Mouse (Mus musculus) adrenal gland, postnatal 14 days (tissue): ENCODE measurements around the gene Milr1. TPM values are rescaled to one million over a fixed set of nuclear protein-coding genes. Genes with fewer than 3 reads are reported as not detected.
A peak's percentile ranks its signal among the peaks of the same experiment; 100 is the strongest.
"Not testable (repeated sequence)": the region's sequence is repeated elsewhere in the genome, so short reads cannot be mapped to it uniquely, and the experiment has no call there.

Experiments
- DNase-seq: peaks from one replicate; pipeline ENCODE4 v3.0.0; 2021; ENCODE audit warnings: mixed read lengths
- total RNA-seq: library from RNA; stranded (reverse); gene quantifications from 2 replicates; pipeline ENCODE4 v1.2.3, GENCODE M21; 2021

Gene Milr1
- total RNA-seq, 1 experiment from 2014 or later = 0.67 TPM

- peak; percentile 10 for DNase-seq
These were observed 20.3 kb upstream of the Milr1 start for GRCm38 (mm10) chr11:106730714-106731113.

DNA sequence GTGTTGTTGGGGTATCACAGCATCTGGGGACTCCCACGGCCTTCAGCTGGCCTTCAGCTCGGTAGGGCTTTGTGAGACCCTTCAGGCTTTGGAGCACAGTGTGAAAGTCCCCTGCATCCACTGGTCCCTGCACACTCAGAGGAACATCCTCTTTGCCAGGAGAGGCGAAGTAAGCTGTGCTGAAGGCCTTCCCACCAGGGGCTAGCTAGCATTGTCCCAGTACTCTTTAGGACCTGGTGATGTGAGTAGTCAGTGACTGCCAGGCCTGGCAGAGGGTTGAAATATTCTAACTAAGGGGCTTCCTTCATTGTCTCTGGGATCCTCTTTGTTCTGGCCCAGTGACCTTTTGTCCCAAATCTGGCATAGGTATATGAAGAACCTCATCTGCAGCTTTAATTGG, 14.4 kb upstream of the Milr1 start:
- DNase-seq = peak; percentile 9

DNA sequence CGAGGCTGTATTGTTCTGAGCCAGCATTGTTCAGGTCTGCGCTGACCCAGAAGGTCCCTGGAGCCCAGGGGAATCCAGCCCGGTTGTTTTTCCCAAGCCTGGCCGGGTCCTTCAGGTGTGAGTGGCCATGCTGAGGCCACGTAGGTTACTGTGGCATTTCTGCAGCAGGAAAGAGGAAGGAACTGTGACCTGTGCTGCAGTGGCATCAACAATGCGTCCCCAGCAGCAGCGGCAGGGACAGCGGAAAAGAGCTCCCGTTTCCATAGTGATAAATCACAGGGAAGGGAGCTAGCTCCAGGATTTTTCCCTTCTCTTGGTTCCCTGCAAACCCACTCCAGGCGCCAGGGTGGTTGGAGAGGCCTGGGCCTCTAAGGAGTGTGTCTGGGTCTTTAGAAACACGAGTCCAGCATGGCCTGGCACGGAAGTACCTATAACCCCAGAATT, 13.8 kb upstream of the Milr1 start:
- peak; percentile 46 for DNase-seq

- no peak for DNase-seq
These were observed 11.9 kb upstream of the Milr1 start for GRCm38 (mm10) chr11:106739116-106739515.

- DNase-seq = peak; percentile 1
These were observed 10.3 kb upstream of the Milr1 start for GRCm38 (mm10) chr11:106740724-106741123.

DNA sequence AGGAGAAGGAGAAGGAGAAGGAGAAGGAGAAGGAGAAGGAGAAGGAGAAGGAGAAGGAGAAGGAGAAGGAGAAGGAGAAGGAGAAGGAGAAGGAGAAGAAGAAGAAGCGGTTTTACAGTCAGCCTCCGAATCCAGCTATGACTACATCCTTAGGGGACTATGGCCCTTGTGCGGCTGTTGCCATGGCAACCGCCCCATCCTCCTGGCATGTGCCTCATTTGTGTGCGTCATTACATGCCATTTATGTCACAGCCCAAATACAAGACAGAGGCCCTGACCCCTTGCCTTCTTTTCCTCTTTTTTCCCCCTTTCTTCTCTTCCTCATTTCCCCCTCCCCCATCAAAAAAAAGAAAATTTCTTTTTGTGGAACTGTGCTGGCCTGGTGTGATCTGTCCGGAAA, 9.8 kb upstream of the Milr1 start:
- peak; percentile 4 for DNase-seq

DNA sequence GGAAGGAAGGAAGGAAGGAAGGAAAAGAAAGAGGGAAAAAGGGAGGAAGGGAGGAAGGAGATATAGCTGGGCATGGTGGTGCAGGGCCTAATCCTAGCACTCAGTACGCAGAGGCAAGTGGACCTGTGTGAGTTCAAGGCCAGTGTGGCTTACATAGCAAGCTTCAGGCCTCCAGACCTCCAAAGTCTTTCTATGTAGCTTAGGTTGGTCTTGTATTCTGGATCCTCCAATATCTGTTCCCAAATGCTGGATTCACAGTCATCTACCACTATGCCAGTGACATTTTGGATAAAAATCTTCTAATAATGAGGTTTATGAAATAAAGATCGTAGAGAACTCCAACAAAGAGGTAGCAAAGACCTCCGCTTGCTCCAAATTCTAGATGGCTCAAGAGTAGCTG, 9.2 kb upstream of the Milr1 start:
- DNase-seq = no peak

GRCm38 (mm10) chr11:106742388-106742841, 8.6 kb upstream of the Milr1 start:
- DNase-seq = no peak

DNA sequence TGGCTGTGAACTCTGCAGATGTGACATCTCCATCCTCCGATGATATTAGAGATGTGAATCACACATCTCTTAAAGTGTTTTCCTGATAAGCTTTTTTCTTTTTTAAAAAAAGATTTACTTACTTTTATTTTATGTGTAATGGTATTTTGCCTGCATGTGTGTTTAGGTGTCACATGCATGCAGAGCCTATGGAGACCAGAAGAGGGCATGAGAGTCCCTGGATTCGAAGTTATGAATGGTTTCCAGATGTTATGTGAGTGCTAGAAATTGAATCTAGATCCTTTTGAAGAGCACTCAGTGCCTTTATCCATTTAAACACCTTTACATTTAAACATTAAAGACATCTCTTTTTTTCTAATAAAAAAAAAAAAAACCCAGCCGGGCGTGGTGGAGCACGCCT, 6.1 kb upstream of the Milr1 start:
- DNase-seq = no peak

GRCm38 (mm10) chr11:106749557-106750120, 1.4 kb upstream of the Milr1 start:
- not testable (repeated sequence) for DNase-seq

DNA sequence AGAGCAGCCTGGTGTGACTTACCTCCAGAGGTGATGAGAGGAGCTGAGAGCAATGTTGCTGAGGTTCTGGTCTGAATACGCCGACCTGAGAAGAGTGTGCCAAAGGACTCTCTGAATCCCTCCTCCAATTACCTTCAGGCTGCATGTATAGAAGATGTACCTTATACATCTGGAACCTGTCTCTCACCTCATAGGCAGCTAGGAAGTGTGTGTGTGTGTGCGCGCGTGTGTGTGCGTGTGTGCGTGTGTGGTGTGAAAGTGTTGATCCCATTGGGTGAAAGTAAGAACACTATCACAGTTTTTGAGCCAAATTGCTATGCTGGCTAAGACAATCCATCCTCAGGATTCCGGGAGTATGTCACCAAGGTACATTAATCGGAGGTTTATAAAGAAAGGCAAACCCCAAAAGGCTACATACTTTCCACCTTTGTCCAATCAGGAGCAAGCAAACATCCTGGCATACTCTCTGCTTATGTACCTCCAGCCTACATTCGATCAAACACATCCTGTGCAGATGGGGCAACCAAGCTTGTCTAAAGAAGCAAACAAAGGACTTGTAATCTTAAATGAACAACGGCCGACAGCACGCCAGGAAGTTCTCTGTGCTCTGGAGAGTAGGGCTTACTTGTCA, 790 bp upstream of the Milr1 start, which contains the start of gene Pecam1:
Gene Pecam1 (minus strand): TSS at position 508 of the 631 bp plus-strand sequence.
- DNase-seq = peak; percentile 6

DNA sequence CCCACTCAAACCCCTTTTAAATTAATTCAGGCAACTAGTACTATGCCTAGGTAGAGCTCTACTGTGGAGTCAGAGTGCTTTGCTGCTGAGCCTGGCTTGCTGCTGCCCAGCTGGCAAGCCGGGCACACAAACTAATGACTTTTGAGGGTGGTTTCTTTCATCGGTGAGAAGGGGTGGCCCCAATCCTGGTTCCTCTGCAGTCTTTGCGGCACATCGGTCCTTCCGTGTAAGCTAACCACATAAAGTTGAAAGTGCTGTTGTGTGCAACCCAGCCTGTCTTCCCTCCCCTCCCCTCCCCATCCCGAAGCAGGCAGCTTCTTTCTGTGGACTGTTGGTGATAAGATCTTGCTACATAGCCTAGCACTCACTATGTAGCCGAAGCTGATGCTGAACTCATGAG, 1.1 kb downstream of the Milr1 start:
- no peak for DNase-seq

DNA sequence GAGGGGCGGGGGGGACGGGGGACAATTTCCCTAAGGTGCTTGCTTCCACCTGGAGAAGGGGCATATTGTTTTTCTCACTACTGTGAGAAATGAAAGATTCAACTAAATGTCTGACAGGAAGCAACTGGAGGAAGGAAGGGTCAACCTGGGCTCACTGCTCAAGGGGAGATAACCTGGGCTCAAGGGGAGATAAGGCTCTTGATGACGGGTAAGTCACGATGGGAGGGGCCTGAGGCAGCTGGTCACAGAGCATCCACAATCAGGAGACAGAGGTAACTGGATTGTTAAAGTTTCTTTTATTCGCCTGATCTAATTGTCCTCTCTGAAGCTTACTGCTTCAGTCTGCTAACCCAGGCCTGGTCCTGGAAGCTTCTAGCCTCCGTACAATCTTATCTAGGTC, 2.3 kb downstream of the Milr1 start:
- DNase-seq = no peak

DNA sequence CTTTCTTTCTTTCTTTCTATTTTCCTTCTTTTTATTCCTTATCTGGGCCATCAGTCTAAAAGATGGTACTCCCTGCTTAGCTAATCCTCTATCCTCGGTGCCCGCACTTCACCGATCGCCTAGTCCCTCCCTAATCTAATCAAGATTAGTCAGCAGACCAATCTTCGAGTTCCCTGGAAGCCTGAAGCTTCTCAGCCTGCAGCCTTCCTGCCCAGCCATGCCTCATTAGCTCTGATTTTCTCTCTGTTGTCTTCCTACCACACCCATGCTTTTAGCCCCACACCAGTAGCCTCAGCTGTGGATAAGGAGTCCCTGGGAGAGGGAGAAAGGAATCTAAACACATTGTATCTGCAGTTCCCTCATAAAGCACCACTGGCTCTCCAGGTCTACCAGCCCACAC, 4.6 kb downstream of the Milr1 start:
- DNase-seq = no peak

DNA sequence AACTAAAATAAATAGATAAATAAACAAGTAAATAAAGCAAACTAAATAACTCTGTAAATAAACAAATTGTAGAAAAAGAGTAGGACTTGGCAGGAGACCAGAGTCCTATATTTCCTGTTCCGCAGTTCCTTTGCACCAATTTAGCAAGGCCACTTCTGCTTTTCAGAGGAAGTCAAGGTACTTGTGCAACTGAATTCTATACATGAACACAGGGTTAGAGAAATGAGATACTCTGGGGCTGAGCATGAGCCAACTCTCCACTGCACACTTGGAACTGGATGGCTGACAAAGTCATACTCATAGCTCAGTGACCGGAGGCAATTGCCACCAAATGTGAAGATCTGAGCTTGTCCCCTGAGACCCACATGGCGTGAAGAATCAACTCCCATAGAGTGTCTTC, 8.0 kb downstream of the Milr1 start:
- no peak for DNase-seq

- DNase-seq = no peak
These were observed 9.5 kb downstream of the Milr1 start for GRCm38 (mm10) chr11:106760511-106760910.

GRCm38 (mm10) chr11:106762139-106762799, 11.2 kb downstream of the Milr1 start:
- peak; percentile 54 for DNase-seq

DNA sequence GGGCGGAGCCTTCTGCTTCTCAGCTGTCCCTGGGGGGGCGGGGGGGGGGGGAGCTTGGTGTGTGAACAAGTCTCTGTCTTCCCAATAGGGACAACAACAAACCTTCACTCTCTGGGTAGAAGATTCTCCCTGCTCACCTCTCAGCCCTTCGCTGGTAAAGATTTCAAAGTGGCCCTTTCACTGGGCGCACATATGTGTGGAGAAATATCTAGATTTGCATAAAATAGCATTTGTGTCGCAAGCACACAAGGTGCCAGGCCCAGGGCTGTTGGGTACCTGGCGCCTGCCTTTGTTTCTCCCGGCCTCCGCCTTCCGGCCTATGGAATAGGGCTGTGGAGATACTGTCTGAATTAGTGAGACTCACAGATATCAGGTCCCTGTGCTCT, 11.8 kb downstream of the Milr1 start:
- DNase-seq = no peak

DNA sequence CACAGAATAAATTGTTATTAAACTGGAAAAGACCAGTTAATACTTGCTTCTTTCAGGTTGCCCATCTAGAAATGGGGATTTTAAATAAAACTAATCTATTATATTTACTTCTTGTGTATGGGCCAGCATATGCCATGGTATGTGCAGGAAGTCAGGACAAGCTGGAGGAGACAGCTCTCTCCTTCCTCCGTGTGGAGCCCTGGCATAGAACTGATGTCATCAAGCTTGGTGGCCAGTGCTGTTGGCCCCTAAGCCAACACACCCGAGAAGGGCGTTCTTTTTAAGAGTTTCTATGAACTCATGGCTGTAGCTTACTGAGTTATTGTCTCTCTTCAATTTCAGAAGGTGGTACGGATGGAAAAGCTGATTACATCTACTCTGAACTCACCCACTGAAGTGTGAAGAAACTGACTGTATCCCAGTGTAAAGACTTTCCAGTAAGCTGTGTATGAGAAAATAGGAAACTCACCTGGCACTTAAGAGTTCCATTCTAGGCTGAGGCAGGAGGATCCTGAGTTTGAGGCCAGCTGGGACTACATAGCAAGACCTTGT, 15.7 kb downstream of the Milr1 start:
- DNase-seq = no peak

GRCm38 (mm10) chr11:106767516-106767915, 16.5 kb downstream of the Milr1 start:
- no peak for DNase-seq

- DNase-seq = peak; percentile 41
These were observed 19.4 kb downstream of the Milr1 start for GRCm38 (mm10) chr11:106770195-106770974.

DNA sequence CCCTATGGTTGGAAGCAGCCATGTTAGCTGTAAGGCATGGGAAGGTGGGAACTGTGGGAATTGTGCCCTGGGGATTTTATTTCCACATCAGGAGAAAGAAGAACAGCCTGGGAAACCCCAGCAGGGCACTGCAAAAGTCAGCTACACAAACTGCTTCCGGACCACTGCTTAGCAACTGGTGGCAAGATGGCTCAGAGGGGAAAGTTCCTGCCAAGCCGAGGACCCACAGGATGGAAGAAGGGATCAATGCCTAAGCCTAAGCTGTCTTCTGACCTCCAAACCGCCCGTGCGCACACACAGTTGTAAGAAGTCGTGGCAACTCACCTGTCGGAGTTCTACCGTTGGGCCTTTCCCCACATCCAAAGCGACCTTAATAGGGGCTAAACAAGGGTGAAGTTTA, 22.0 kb downstream of the Milr1 start:
- no peak for DNase-seq

DNA sequence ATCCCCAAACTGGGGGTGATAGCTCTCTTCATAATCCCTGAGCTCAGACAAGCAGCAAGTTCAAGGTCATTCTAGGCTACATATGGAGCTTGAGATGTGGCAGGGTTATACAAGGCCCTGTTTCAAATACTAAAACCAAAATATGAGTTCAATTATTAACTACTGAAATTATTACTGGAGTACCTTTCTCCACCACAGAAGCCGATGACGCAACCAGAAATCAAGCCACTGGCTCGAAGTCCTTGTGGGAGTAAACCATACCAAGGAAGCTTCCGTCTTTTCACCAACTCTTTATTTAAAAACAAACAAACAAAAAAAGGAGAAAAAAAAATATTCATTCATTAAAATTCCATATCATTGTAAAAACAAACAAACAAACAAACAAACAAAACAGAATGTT, 25.9 kb downstream of the Milr1 start:
- DNase-seq = peak; percentile 27
